Mouse (Mus musculus): ENCODE measurements around the gene Snx9.

Snx9 gene

GRCm38 (mm10) chr17:5846101-5846500 is 5.0 kb downstream of the Snx9 start:
- no peak for DNase-seq

- DNase-seq, result no peak
Observed at GRCm38 (mm10) chr17:5848706-5849415, 7.7 kb downstream of the Snx9 start.

DNA sequence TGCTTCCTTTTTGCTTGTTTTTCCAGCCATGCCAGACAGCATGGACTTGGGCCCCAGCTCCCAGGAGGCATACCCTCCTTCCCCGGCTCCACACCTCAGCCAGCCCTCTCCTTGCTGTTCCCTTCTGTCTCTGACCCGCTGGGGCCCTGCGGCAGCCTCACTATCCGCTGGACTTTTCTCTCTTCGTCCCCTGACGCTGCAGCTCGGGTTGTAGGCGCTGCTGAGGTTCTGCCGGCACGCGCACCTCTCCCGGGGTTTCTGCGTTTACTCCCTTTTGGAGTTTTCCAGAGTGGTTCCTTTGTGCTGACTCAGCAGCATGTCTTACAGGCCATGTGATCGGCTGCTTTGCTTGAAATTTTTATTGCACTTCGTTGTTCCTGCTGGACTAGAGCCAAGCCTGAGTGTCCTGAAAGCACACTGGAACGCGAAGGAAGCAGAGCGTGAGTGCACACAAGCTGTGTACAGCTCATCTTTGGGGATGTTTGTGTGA is 8.3 kb downstream of the Snx9 start:
- DNase-seq, result peak; percentile 77

- DNase-seq, result no peak
Observed at GRCm38 (mm10) chr17:5850031-5850430, 8.9 kb downstream of the Snx9 start.

- DNase-seq, result no peak
Observed at GRCm38 (mm10) chr17:5850476-5850875, 9.3 kb downstream of the Snx9 start.

DNA sequence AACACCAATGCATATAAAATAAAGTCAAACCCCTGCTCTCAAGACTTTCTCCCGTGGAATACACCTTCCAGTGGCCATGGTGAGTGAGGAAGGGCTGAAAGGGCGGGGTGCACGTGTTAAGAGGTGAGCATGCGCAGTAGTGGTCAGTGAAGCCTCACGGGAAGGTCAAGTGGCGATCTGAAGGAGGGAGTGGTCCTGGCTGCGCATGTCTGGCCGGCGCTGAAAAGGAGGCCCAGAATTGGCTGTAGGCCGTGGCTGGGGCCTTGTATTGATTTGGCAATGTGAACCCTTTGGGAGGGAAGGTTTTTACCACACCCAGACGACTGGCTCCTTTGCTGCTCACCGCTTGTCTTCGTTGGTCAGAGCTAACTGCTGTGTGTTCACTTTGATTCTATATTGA is 12.8 kb downstream of the Snx9 start:
- no peak for DNase-seq

GRCm38 (mm10) chr17:5855560-5855959 is 14.4 kb downstream of the Snx9 start:
- no peak for DNase-seq

- DNase-seq, result no peak
Observed at GRCm38 (mm10) chr17:5856426-5856825, 15.3 kb downstream of the Snx9 start.

DNA sequence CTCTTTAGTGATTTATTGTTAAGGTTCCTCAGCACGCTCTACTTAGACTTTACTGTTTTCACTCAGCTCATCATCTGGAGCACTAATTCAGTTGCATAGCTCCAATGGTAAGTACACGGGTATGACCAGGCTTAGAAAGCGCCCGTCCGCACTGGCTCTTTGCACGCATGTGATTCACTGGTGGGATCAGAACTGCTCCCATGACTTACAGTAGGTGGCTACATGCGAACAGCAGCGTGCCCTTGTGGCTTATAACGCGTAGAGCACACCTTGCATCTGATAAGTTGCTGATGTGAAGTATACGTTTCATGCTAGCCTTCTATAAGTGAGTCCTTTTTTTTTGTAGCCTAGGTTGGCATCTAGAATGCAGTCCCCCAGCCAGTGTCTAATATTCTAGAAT is 16.1 kb downstream of the Snx9 start:
- no peak for DNase-seq

GRCm38 (mm10) chr17:5858209-5858608 is 17.1 kb downstream of the Snx9 start:
- DNase-seq, result no peak

- no peak for DNase-seq
Observed at GRCm38 (mm10) chr17:5862285-5862684, 21.2 kb downstream of the Snx9 start.

DNA sequence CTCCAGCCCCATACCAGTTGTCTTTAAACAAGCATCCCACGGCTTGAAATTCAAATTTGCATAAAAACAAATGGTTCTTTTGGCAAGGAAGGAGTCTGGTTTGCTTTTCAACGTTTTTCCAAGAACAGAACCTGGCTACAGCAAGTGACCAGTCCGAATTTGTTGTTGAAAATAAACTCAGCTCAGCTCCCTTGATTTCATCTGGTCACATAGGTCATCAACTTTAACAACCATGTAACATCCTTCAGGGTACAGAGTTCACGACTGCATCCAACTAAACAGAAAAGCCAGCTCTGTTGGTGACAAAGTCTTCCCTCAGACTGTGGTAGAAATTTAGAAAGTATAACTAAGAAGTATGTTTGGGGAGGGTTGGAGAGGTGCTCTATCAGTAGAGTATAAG is 21.7 kb downstream of the Snx9 start:
- no peak for DNase-seq

DNA sequence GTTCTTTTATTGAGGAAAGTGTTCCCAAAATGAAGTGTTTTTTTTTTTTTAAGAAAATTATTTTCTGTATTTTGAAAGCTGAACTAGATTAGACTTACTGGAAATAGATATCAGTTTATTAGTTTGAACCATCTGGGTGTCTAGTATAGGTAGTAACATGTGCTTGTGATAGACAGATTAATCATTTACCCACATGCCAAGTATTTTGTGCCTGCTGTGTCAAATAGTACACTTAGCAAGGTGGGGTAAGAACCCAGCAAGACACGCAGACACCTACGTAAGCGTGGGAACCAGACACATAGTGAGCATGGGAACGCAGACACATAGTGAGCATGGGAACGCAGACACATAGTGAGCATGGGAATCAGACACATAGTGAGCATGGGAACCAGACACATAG is 22.6 kb downstream of the Snx9 start:
- DNase-seq, result no peak

GRCm38 (mm10) chr17:5867456-5867855 is 26.3 kb downstream of the Snx9 start:
- no peak for DNase-seq

DNA sequence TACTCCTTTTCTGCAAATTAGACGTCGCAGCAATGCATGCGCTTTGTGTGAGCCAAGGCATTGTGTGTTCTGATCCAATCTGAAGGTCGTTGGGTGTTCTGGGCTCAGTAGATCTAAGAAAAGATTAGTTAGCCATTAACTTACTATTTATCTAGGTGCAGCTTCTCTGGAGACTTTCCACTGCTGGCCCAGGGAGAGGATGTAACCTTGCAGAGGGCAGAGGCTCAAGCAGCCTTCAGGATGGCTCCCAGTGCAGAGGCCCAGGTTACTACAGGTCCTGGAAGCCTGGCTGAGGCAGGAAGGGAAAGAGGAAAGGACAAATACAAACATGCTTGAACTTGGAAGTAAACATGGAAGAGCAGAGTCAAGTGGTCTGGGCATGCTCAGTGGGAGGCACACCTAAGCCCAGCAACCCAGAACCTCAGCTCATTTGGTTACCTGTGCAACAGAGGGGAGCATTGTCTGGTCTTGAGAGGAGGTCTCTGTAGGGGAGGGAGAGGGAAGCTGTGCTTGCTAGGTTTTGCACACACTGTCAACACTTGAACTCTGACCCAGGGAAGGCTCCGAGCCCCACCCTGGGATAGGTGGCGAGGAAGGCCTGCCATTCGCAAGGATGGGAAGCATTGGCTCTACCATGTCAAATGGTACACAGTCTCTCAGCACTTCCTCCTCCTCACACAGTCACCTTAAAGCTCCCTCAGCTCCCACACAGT is 27.3 kb downstream of the Snx9 start:
- DNase-seq, result no peak

GRCm38 (mm10) chr17:5869461-5869860 is 28.3 kb downstream of the Snx9 start:
- DNase-seq, result no peak

DNA sequence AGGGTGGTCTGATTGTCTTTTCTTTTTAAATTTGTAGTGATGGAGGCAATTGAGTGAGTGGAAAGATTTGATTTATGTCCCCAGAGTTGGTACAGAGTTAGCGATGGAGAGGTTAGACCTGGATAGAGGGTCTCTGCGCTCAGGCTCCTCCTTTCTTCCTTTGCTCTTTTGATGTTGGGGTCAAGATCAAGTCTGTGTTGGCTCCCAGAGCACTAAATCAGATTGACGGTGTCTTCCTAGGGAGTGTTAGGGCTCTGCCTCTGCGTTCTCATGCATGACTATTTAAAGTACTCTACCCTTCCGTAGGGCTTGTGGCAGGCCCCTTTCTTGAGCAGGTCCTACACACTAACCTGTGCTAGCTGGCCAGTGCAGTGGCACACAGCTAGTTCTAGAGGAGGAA is 28.9 kb downstream of the Snx9 start:
- DNase-seq, result no peak

DNA sequence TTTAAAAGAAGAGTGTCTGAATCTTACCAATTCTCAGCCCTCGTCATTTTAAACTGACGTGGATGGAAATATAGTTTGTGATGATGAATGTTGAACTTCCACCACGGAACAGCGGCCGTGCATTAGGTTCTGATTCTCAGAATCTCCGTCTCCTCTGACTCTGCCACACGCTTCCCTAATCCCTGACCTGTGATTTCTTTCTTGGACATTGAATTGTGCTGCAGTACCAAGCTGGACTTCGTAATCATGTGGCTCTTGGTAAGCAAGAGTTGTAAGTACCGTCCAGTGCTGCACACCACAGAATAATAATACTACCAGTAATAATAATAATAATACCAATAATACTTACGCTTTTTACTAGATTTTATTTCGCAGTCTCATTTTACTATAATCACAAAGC is 29.6 kb downstream of the Snx9 start:
- no peak for DNase-seq

- DNase-seq, result peak; percentile 72
Observed at GRCm38 (mm10) chr17:5872506-5872905, 31.4 kb downstream of the Snx9 start.

- no peak for DNase-seq
Observed at GRCm38 (mm10) chr17:5874565-5874964, 33.4 kb downstream of the Snx9 start.

DNA sequence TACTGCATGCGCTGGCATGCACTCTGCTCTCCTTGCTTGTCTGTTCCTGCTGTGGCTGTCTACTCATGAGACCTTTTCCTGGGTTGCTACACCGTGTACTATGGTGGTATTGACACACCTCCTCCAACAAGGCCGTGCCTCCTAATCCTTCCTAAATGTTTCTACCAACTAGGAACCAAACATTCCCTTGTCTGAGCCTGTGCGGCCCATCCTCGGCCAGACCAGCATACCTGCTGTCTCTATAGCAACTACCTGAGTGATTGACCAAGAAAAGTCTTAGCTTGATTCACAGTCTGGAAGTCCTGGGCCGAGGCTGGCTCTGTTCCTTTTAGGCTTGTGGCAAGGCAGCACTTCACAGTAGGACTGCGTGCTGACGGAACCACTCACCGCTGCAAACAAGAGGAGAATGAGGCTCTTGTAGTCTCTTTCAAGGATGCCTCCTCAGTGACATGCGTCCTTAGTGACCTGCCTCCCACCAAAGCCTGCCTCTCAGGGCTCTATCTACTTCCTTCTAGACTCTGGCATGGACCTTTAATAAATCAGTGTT is 36.6 kb downstream of the Snx9 start:
- no peak for DNase-seq

DNA sequence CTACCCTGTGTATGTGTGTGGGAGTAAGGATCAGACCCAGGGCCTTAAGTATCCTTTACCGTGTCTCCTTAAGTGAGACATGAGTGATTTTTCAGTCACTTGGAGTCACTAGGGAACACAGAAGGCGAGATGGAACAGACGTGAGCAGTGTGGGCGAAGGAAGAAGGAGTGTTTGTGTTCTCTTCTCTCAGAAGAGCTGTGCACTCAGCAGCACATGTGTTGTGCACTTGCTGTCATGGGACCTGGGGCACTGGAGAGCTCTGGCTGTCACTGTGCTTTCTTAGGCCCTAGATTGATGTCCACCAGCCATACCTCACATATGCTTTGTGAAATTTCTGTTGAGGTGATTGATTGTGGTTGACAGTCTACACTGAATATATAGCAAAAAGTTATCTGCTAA is 37.7 kb downstream of the Snx9 start:
- no peak for DNase-seq

DNA sequence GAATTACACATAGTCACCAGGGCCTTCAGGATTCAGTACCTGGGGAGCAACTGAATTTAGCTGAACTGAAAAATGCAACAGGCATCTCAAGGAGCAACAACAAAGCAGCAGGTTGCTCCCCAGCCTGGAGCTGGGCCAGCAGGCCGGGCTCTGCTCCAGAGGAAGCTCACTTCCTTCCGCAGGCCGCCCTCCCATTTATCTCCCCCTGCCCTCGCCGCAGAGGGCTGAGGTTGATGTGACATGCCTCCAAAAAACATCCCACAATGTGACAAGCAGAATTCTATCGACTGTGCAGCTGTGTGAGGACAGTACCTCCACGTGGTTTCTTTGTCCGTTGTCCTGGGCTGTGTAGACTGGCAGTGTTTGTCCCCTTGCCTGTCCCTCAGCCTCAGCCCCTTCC is 44.3 kb downstream of the Snx9 start:
- DNase-seq, result no peak

DNA sequence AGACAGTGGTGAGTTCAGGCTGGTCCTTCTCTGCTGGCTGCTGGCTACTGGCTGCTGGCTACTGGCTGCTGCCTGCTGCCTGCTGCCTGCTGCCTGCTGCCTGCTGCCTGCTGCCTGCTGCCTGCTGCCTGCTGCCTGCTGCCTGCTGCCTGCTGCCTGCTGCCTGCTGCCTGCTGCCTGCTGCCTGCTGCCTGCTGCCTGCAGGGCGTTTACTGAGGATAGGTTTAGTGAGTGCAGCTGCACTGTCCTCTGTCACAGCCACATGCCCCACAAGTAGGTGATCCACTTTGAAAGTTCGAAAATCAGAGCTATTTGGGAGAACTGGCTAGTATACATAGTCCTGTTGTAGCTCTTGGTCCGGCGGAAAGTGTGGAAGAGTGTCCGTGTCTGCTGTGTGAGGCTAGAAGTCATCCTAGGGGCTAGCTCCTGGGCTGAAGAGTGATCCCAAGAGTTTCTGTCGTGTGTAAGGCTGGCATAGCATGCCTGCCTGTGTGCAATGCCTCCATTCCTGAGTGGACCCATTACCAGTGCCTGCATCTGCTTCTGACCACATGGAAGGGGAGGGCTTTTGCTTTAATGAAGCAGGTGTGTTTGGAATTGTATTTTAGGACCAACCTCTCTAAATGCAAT is 45.2 kb downstream of the Snx9 start:
- DNase-seq, result no peak
